ENCODE assay signal across 8 mouse cellular contexts in genomic region chr11:77409879-77410278, GRCm38 (mm10). TPM values are rescaled to one million over a fixed set of nuclear protein-coding genes. Genes with fewer than 3 reads are reported as not detected.
DNase-seq lines count a peak whose midpoint lies in the region; ATAC-seq and TF ChIP-seq lines count a peak whose summit lies in the region.

No protein-coding gene starts in this region.

- no peaks in the 10 kb centered on the region for H3K27me3 ChIP-seq in midbrain, postnatal 0 days (ENCODE audit: insufficient read depth, low read length)
- no peaks in the 10 kb centered on the region for H3K27me3 ChIP-seq in midbrain, embryonic 15.5 days (replicated peaks)
- H3K27me3 ChIP-seq in liver, embryonic 15.5 days: no peaks in the 10 kb centered on the region
- no peaks in the 10 kb centered on the region for H3K27me3 ChIP-seq in midbrain, embryonic 10.5 days (ENCODE audit: low read depth, poor library complexity, severe bottlenecking)

- no peak overlapping the region for H3K4me3 ChIP-seq in midbrain, postnatal 0 days (ENCODE audit: low read depth, low read length)
- no peak overlapping the region for H3K4me3 ChIP-seq in midbrain, embryonic 15.5 days
- no peak overlapping the region for H3K4me3 ChIP-seq in liver, embryonic 15.5 days (replicated peaks)
- no peak overlapping the region for H3K4me3 ChIP-seq in midbrain, embryonic 10.5 days

- TF ChIP-seq CTCF in midbrain, postnatal 0 days (IDR thresholded peaks at IDR 0.05): no peak

- DNase-seq in midbrain, postnatal 0 days (ENCODE audit: low spot score): peak; percentile 6
- DNase-seq in embryo, embryonic 10.5 days (ENCODE audit: low spot score): peak; percentile 35
- peak; percentile 59 for DNase-seq in heart, postnatal 25 days (ENCODE audit: low spot score)
- DNase-seq in urinary bladder, postnatal 4 days (ENCODE audit: low spot score in 2 of 2): peak; percentile 26 to 59
- DNase-seq in midbrain, embryonic 10.5 days (ENCODE audit: low spot score): no peak

- WGBS in midbrain, postnatal 0 days: 94% methylated on average over 6 of the region's 6 CpGs
- 88% methylated on average over 6 of the region's 6 CpGs for WGBS in midbrain, embryonic 15.5 days
- 19% methylated on average over 6 of the region's 6 CpGs for WGBS in liver, embryonic 15.5 days (ENCODE audit: insufficient replicate concordance)
- WGBS in midbrain, embryonic 10.5 days: 90% methylated on average over 6 of the region's 6 CpGs

- ATAC-seq in midbrain, postnatal 0 days (ENCODE audit: low FRiP score): no peak
- ATAC-seq in midbrain, embryonic 15.5 days (replicated peaks): no peak
- ATAC-seq in liver, embryonic 15.5 days (ENCODE audit: insufficient read depth): peak; percentile 34; the same call in 1 of the 2 replicates
- ATAC-seq in activated CD4-positive, CD25-positive, alpha-beta regulatory T cell, adult 4 months: no peak

- H3K27ac ChIP-seq in midbrain, postnatal 0 days (ENCODE audit: low read depth, low read length): no peak overlapping the region
- H3K27ac ChIP-seq in midbrain, embryonic 15.5 days: no peak overlapping the region
- H3K27ac ChIP-seq in liver, embryonic 15.5 days (replicated peaks): no peak overlapping the region
- H3K27ac ChIP-seq in midbrain, embryonic 10.5 days (replicated peaks): no peak overlapping the region

- no peak overlapping the region for H3K9ac ChIP-seq in midbrain, postnatal 0 days (replicated peaks; ENCODE audit: low read length, poor library complexity, severe bottlenecking)
- H3K9ac ChIP-seq in midbrain, embryonic 15.5 days: no peak overlapping the region
- no peak overlapping the region for H3K9ac ChIP-seq in liver, embryonic 15.5 days

- no peaks in the 10 kb centered on the region for H3K4me1 ChIP-seq in midbrain, postnatal 0 days (ENCODE audit: insufficient read depth, low read length)
- no peaks in the 10 kb centered on the region for H3K4me1 ChIP-seq in midbrain, embryonic 15.5 days
- H3K4me1 ChIP-seq in liver, embryonic 15.5 days (replicated peaks): peaks cover 16% of the 10 kb centered on the region
- H3K4me1 ChIP-seq in midbrain, embryonic 10.5 days: no peaks in the 10 kb centered on the region

- H3K4me2 ChIP-seq in midbrain, postnatal 0 days (ENCODE audit: low read depth, low read length, poor library complexity, severe bottlenecking): no peak overlapping the region
- no peak overlapping the region for H3K4me2 ChIP-seq in midbrain, embryonic 15.5 days
- H3K4me2 ChIP-seq in liver, embryonic 15.5 days: no peak overlapping the region

- H3K36me3 ChIP-seq in midbrain, postnatal 0 days (ENCODE audit: insufficient read depth, low read length): no peaks in the 10 kb centered on the region
- peaks cover 5% of the 10 kb centered on the region; the same call in 1 of the 2 replicates for H3K36me3 ChIP-seq in midbrain, embryonic 15.5 days (replicated peaks)
- H3K36me3 ChIP-seq in liver, embryonic 15.5 days (replicated peaks): peaks cover 12% of the 10 kb centered on the region; the same call in 1 of the 2 replicates
- H3K36me3 ChIP-seq in midbrain, embryonic 10.5 days: peaks cover 13% of the 10 kb centered on the region

- intact Hi-C loops in heart, postnatal 25 days (cut with DNase I): no loop called here

- H3K9me3 ChIP-seq in midbrain, postnatal 0 days (ENCODE audit: low read length): no peaks in the 10 kb centered on the region
- no peaks in the 10 kb centered on the region for H3K9me3 ChIP-seq in midbrain, embryonic 15.5 days
- H3K9me3 ChIP-seq in liver, embryonic 15.5 days (replicated peaks): no peaks in the 10 kb centered on the region
- H3K9me3 ChIP-seq in midbrain, embryonic 10.5 days (replicated peaks): no peaks in the 10 kb centered on the region

RNA-seq across cellular contexts. Expression of gene Coro6, which starts 52.3 kb away (rescaled TPM):
- 1.1 and 2.2 TPM in 2 replicates for total RNA-seq in midbrain, postnatal 0 days (2014; rRNA removed)
- polyA plus RNA-seq in midbrain, postnatal 0 days (2015; fragmentation: Nextera tagmentation; extraction: Ambion mirVana): 0.65 and 0.70 TPM in 2 replicates
- 0.23 and 0.39 TPM in 2 replicates for polyA plus RNA-seq in midbrain, embryonic 15.5 days (2015; fragmentation: Nextera tagmentation; extraction: Ambion mirVana)
- 100 to 1,000 TPM; 203 to 217 TPM for total RNA-seq in heart, postnatal 25 days (2021)
- 0.16 and 0.35 TPM in 2 replicates for polyA plus RNA-seq in liver, embryonic 15.5 days (2015; fragmentation: Nextera tagmentation; extraction: Ambion mirVana)
- polyA plus RNA-seq in activated CD4-positive, CD25-positive, alpha-beta regulatory T cell, adult 4 months (2017; shearing (Covaris generic)): not detected
- not detected in 2 replicates for polyA plus RNA-seq in midbrain, embryonic 10.5 days (2016; fragmentation: Nextera tagmentation; extraction: Ambion mirVana)
